Mouse (Mus musculus) testis, postnatal 10 days (tissue): ENCODE data around the gene Grpel1.
A peak's percentile ranks its signal among the peaks of the same experiment; 100 is the strongest.

Source experiments
- DNase-seq: peaks from one replicate; pipeline ENCODE4 v3.0.0; 2021; ENCODE audit warnings: low spot score

Gene Grpel1

GRCm38 (mm10) chr5:36461231-36461630, 3.6 kb upstream of the Grpel1 start:
- no peak for DNase-seq

GRCm38 (mm10) chr5:36462810-36463209, 2.0 kb upstream of the Grpel1 start:
- peak; percentile 91 for DNase-seq

GRCm38 (mm10) chr5:36463391-36463790, 1.4 kb upstream of the Grpel1 start:
- DNase-seq: no peak

- no peak for DNase-seq
These were observed 1.1 kb downstream of the Grpel1 start for GRCm38 (mm10) chr5:36465889-36466288.

- DNase-seq: no peak
These were observed 6.4 kb downstream of the Grpel1 start for GRCm38 (mm10) chr5:36471206-36471605.

- no peak for DNase-seq
These were observed 8.3 kb downstream of the Grpel1 start for GRCm38 (mm10) chr5:36472876-36473655.

GRCm38 (mm10) chr5:36474283-36474682, 9.5 kb downstream of the Grpel1 start:
- DNase-seq: peak; percentile 80

- DNase-seq: no peak
These were observed 12.7 kb downstream of the Grpel1 start for GRCm38 (mm10) chr5:36477486-36477885.

- no peak for DNase-seq
These were observed 14.0 kb downstream of the Grpel1 start for GRCm38 (mm10) chr5:36478540-36479420.

- DNase-seq: no peak
These were observed 14.9 kb downstream of the Grpel1 start for GRCm38 (mm10) chr5:36479735-36480134.

GRCm38 (mm10) chr5:36480398-36480797, 15.6 kb downstream of the Grpel1 start:
- no peak for DNase-seq

- no peak for DNase-seq
These were observed 16.3 kb downstream of the Grpel1 start for GRCm38 (mm10) chr5:36481114-36481513.

GRCm38 (mm10) chr5:36483203-36484101, 18.7 kb downstream of the Grpel1 start:
- peak; percentile 71 for DNase-seq

GRCm38 (mm10) chr5:36484171-36484990, 19.6 kb downstream of the Grpel1 start, which contains the start of the genes Tada2b and Ccdc96:
Gene Tada2b (minus strand): TSS chr5:36484285.
Gene Ccdc96 (plus strand): TSS chr5:36484588.
- peak; percentile 97 for DNase-seq

GRCm38 (mm10) chr5:36485306-36485705, 20.5 kb downstream of the Grpel1 start:
- DNase-seq: no peak

- peak; percentile 63 for DNase-seq
These were observed 24.4 kb downstream of the Grpel1 start for GRCm38 (mm10) chr5:36489225-36489624.

GRCm38 (mm10) chr5:36493919-36494318, 29.1 kb downstream of the Grpel1 start:
- DNase-seq: no peak

GRCm38 (mm10) chr5:36494709-36495108, 29.9 kb downstream of the Grpel1 start:
- no peak for DNase-seq

GRCm38 (mm10) chr5:36505235-36505634, 40.4 kb downstream of the Grpel1 start:
- DNase-seq: no peak

GRCm38 (mm10) chr5:36505643-36506042, 40.8 kb downstream of the Grpel1 start:
- DNase-seq: no peak

- no peak for DNase-seq
These were observed 43.6 kb downstream of the Grpel1 start for GRCm38 (mm10) chr5:36508351-36508750.
